18 mouse cellular contexts compared by ENCODE assay signal in genomic region chr3:154440899-154441298, GRCm38 (mm10).
"Had no signal": no experiment of that assay in that cellular context is flagged by ENCODE, and none has a peak within 500 bp of the region (broad histone marks: within the 10 kb centered on the region; RNA-seq: fewer than 3 reads in every experiment).

No protein-coding gene starts in this region.

- H3K36me3 ChIP-seq: midbrain, embryonic 13.5 days; midbrain, embryonic 15.5 days; neural tube, embryonic 12.5 days; stomach, embryonic 15.5 days had no signal

- H3K4me3 ChIP-seq: megakaryocyte, embryonic 14.5 days; midbrain, embryonic 13.5 days; midbrain, embryonic 15.5 days; neural tube, embryonic 12.5 days; stomach, embryonic 15.5 days had no signal

- H3K9ac ChIP-seq: lung, embryonic 14.5 days; midbrain, embryonic 13.5 days; midbrain, embryonic 15.5 days; neural tube, embryonic 12.5 days; stomach, embryonic 15.5 days had no signal

- H3K27me3 ChIP-seq: megakaryocyte, embryonic 14.5 days; midbrain, embryonic 13.5 days; midbrain, embryonic 15.5 days; neural tube, embryonic 12.5 days; stomach, embryonic 15.5 days had no signal

- H3K4me2 ChIP-seq: lung, embryonic 14.5 days; midbrain, embryonic 11.5 days; midbrain, embryonic 13.5 days; midbrain, embryonic 15.5 days; neural tube, embryonic 12.5 days; stomach, embryonic 15.5 days had no signal

- H3K27ac ChIP-seq: macrophage; midbrain, embryonic 13.5 days; midbrain, embryonic 15.5 days; neural tube, embryonic 12.5 days; stomach, embryonic 15.5 days; stomach, postnatal 0 days had no signal

- H3K9me3 ChIP-seq: midbrain, embryonic 13.5 days; midbrain, embryonic 15.5 days; neural tube, embryonic 12.5 days; stomach, embryonic 15.5 days had no signal

- ATAC-seq: midbrain, embryonic 13.5 days; midbrain, embryonic 15.5 days had no signal

- DNase-seq: lung, adult 18-20 months; lung, embryonic 14.5 days; lung, postnatal 10 days; right cerebral cortex, adult 18-20 months; right cerebral cortex, postnatal 25 days; right cerebral cortex, postnatal 4 days; spleen, adult 18-20 months; thymus, adult 2 months; thymus, postnatal 25 days; thymus, postnatal 4 days had no signal

- H3K4me1 ChIP-seq: megakaryocyte, embryonic 14.5 days; midbrain, embryonic 13.5 days; midbrain, embryonic 15.5 days; neural tube, embryonic 12.5 days; stomach, embryonic 15.5 days had no signal
